Mouse (Mus musculus) spleen, postnatal 14 days (tissue): Measurements from ENCODE around the gene Wapl.

Experiments used
- DNase-seq, 2 experiments: peaks; one replicate each; pipeline ENCODE4 v3.0.0; 2021 to 2022; ENCODE audit warnings: low spot score in 2 of 2

The Wapl gene

GRCm38 (mm10) chr14:34693970-34694369 is 20.2 kb downstream of the Wapl start:
- no peak for DNase-seq

- DNase-seq: no peak
Observed at GRCm38 (mm10) chr14:34697376-34697775, 23.6 kb downstream of the Wapl start.

DNA sequence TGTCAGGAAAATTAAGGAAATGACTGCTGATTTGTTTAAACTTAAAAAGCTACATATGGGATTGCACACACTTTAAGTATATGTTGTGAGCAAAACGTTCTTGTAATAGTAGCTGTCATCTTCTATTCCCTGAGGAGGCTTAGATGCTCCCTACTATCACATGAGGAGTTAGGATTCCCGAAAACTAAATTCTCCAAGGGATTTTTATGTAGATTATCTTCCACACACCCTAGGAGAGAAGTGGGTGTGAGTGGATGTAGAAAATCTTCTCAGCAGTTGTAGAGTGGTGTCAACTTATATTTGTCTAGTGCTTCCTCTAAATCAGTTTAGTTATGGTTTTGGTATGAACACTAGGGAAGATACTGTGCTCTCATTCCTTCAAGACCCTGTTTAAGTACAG is 36.5 kb downstream of the Wapl start:
- no peak for DNase-seq

DNA sequence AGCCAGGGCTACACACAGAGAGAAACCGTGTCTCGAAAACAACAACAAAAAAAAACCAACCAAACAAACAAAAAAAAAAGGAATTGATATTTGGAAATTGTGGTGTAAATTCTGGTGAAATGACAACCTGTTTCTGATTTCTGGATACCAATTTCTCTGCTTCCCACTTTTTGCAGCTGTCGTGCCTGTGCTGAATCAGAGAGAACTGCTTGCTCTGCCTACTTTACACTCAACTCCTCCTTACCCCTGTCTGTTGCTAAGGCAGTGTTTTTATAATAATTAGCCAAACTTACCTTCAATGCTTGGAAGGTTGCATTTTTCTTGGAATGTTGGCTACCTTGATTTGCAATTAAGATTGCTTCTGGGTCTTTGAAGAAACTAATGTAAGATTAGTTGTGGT is 38.3 kb downstream of the Wapl start:
- no peak for DNase-seq

DNA sequence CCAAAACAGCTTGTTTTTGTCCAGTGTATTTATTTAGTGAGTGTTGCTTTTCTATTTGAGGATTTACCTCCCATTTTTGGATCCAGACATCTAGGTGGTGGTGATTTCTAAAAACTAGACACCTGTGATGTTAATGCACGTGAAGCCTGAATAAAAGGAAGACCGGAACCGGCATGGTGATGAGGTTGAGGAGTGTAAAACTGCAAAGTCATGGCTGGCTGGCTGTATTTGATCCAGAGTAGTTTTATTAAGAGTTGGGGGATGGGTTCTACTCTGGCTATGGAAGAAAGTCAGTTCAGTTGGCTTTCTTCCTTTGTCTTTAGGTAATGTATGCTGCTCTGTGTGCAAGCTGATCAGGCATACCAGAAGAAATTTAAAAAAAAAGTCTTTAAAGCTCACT is 39.1 kb downstream of the Wapl start:
- DNase-seq: no peak

- no peak for DNase-seq
Observed at GRCm38 (mm10) chr14:34718150-34718549, 44.4 kb downstream of the Wapl start.

DNA sequence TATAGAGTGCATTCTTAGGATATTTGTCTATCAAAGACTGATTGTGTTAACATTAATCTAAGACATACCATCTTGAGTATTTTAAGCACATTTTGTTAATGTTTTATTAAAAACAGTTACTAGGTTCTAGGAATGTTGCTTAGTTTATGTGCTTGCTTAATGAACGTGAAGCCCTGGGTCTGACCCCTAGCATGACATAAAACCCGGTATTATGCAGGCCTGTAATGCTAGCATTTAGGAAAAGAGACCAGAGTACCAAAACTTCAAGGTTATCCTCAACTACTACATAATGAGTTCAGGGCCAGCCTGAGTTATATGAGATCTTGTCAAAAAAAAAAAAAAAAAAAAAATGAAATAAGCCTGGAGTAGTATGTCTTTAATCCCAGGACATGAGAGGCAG is 54.0 kb downstream of the Wapl start:
- no peak for DNase-seq

DNA sequence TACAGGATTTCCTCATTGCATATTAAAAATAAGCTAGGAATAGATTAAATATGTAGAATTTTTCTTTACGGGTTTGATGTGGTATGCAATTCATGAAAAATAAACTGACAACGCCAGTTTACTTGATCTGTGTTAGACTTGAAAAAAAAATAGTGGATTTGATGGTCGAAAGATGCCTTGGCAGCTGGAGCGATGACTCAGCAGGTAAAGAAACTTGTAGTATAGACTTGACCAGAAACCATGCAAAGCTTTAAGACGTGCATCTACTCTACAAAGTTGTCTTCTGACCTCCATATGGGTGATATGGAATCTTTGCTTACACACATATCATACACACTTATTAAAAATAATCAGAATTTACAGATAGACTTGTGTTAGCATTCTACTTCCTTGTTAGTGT is 61.7 kb downstream of the Wapl start:
- DNase-seq: no peak

DNA sequence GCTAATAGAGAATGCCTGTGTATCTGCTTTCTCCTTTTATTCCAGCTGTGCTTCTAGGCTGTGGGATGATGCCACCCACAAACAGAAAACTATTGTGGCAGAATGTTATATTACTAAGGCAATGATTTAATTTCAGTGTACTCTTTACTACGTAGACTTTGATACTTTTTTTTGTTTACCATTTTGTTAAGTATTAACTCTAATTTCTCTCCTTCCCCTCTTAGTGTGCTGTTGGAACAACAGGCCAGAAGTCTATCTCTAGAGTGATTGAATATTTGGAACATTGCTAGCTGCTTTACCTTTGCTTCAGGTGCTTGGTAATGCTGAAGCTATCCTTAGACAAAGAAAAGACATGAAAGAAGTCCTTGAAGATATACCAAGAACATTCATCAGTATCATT is 71.7 kb downstream of the Wapl start:
- DNase-seq: no peak

- no peak for DNase-seq
Observed at GRCm38 (mm10) chr14:34755731-34756130, 82.0 kb downstream of the Wapl start.

DNA sequence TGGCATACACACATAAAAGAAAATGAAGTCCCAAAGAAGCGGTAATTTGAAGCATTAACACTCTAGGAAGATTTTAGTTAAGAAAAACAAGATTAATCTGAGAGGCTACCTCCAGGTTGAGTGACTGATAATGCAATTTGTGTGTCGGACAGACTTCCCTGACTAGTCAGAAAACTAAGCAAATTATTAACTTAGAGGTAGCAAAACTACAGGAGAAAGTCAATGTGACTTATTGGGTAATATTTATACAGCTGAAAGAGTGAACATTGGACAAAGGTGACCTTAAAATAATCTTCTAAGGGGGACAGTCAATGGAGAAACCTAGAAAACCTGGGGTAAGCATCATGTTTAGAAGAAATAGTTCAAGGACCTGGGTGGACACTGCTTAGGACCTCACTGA is 86.2 kb downstream of the Wapl start:
- no peak for DNase-seq

DNA sequence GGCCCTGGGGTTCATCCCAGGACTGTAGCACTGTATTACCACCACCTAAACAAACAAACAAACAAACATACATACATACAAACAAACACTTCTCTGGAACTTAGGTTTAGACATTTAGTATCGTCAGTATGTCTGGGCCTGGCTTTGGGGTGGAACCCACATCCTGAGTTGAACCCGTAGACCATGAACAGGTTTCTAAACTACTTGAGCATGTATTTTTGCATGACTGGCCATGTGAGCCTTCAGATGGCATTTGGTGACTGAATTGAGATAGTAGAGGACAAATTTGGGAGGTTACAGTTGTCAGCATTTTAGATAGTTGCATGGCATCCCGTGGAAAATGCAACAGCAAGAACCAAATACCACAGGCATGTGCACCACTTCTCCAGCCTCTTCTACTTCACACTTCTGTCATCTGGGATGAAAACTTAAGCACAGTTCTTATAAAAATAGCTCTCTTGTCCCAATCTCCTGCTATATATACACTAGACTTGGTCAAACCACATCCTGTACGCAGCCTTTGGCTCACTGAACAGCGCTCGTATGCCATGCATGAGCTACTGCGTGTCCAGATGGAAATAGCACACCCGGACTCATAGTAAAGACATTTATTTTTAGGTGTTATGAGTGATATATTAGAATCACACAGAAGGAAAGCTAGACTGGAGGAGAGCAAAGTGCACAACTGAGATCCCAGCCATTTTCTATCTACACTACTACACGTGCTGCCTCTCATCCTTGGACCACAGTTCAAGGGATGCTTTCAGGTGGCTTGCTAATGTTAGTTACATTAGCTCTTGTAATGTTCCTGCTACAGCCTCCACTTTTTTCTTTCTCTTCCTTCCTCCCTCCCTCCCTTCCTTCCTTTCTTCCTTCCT is 87.6 kb downstream of the Wapl start:
- DNase-seq: no peak

DNA sequence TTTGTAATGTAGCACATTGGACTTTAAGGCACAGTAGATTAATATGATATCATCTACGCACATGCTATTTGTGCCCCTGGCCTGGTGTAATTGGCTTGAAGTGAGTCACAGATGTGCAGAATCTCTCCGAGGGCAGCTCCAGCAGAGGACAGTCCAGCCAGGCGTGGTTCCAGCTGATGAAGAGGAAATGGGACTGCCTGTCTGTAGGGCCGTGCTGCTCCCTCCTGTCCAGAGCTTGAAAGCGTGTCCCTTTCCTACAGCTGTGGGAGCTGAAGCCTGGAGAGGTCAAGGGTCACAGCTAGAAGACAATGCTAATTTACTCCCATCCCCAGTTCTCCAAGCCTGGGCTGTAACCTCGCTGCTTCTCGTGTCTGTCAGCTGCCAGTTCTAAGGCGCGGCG is 89.0 kb downstream of the Wapl start:
- no peak for DNase-seq

DNA sequence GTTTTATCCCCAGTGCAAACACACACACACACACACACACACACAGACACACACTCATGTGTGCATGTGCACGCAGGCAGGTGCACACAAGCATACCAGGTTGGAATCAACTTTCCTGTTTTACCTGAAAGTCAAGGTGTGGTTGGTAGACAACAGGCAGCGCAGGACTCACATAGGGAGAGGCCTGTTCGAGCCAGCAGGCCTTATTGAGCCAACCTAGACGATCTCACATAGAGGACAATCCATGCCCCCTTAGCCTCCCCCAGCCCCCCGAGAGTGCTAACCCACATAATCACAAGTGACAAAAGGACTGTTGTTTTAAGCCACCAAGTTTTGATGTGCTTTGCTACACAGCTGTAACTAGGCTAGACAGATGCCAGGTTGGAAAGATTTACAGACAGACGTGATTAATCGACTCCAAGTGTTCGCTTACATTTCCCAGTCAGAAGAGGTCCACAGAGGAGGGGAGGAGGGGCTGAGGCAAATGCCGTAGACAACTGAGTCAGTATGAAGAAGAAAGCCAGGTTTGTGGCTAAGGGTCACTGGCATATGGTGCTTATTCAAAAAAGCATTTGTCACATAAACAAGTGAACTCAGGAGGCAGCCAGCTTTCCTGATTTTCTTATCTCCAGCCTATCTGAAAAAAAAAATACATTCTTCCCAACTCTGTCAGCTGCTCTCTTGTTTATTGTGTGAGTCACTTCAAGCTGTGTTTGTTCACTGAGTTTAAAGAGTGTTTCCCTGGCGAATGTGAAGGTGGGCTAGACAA is 90.2 kb downstream of the Wapl start:
- no peak for DNase-seq

GRCm38 (mm10) chr14:34764908-34765307 is 91.2 kb downstream of the Wapl start:
- DNase-seq: no peak

- DNase-seq: no peak
Observed at GRCm38 (mm10) chr14:34765380-34765779, 91.7 kb downstream of the Wapl start.

DNA sequence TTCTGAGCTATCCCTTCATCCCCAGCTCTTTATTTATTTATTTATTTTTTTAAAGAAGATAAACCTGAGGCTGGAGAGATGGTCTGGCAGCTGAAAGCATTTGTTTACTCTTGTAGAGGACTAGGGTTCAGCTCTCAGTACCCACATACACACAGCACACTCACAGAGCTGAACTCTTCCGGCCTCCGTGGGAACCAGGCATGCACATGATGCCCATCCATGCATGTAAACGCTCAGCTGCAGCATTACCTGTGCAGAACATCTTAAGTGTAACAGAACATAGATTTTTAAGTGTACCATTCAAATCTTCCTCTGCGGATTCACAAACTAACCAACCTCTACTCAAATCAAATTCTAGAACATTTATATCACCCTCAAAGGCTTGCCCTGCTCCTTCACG is 92.5 kb downstream of the Wapl start:
- DNase-seq: no peak

- DNase-seq: peak; percentile 27
Observed at GRCm38 (mm10) chr14:34768373-34768772, 94.6 kb downstream of the Wapl start.

DNA sequence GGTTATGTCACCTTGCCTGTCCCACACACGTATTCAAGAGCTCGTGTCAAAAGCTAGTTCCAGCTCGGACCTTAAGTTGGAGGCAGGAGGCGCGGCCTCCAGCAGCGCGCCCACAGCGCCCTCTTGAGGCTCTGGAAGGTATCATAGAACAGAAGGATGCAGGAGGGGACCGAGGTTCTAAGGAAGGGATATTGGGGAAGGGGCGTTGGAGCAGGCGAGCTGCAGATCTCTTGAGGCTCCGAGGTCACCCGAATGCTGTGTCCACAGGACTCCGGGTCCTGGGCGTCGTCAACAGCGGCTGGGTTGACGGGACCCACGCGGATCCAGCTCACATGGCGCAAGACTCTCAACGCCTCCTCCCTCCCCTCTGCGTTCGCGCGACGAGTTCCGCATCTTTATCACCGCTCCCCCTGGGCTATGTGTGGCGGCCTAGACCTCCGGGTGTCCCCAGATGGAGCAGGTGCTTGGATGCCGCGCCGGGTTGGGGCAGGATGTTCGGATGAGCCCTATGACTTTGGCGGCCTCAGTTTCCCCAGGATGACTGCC is 95.4 kb downstream of the Wapl start:
- DNase-seq: peak; percentile 33 to 52

DNA sequence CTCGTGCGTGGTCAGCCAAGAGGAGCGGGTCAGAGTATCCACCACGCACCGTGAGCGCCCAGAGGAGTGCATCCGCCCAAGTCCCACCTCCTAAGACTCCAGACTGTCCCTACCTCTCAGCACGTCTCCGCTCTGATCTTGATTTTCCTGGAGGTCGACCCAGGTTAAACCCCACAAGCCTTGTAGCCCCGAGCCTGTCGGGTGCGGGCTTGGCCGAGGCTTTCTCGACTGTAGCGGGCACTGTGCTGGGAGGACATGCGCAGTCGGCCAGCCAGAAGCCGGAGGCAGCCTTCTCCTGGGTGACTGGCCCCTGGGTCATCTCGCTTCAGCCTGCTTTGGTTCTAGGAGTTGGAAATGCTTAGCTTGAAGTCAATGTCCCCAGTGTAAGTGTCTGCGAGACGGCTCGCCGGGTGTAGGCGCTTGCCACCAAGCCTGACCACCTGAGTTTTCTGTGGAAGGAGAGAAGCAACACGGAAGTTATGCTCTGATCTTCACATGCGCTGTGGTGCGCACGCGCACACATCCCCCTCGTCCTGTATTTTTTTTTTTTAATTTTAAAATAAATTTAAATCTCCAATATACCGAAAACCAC is 95.9 kb downstream of the Wapl start:
- DNase-seq: no peak

GRCm38 (mm10) chr14:34770467-34770866 is 96.7 kb downstream of the Wapl start:
- no peak for DNase-seq

GRCm38 (mm10) chr14:34771601-34772000 is 97.9 kb downstream of the Wapl start:
- no peak for DNase-seq
